Mouse (Mus musculus): ENCODE measurements around the gene Mcrip2. TPM values are rescaled to one million over a fixed set of nuclear protein-coding genes. Genes with fewer than 3 reads are reported as not detected.

Mcrip2 gene
- polyA plus RNA-seq, 1 experiment = 52.1 TPM

GRCm38 (mm10) chr17:25837533-25837932 lies 31.0 kb downstream of the Mcrip2 start:
- 81% methylated on average over 3 of the region's 3 CpGs for WGBS
- TF ChIP-seq CTCF (IDR thresholded peaks at IDR 0.05; ENCODE audit: borderline replicate concordance, control insufficient read depth, extremely low read depth, insufficient read depth, low read length, poor library complexity) (no peak), POLR2A (IDR thresholded peaks at IDR 0.05; ENCODE audit: control insufficient read depth, extremely low read depth, insufficient read depth, low read length, poor library complexity) (no peak)
- DNase-seq = no peak
- Histone ChIP-seq H3K27me3 (ENCODE audit: control insufficient read depth, insufficient read depth, low read length) (no peaks in the 10 kb centered on the region), H3K4me1 (replicated peaks; ENCODE audit: control insufficient read depth, insufficient read depth, low read length) (peaks cover 31% of the 10 kb centered on the region), H3K27ac (ENCODE audit: control insufficient read depth, insufficient read depth, low read length) (no peak overlapping the region), H3K4me3 (ENCODE audit: control insufficient read depth, insufficient read depth, low read length) (no peak overlapping the region), H3K36me3 (ENCODE audit: control insufficient read depth, insufficient read depth, low read length) (peaks cover 36% of the 10 kb centered on the region)

GRCm38 (mm10) chr17:25837076-25837410 lies 31.5 kb downstream of the Mcrip2 start, which contains the start of gene Rhbdl1:
Gene Rhbdl1 (minus strand): TSS chr17:25837295.
- Histone ChIP-seq H3K27ac (ENCODE audit: control insufficient read depth, insufficient read depth, low read length) (no peak within 1 kb of the TSS), H3K4me3 (ENCODE audit: control insufficient read depth, insufficient read depth, low read length) (peak within 1 kb of the TSS; percentile 14), H3K27me3 (ENCODE audit: control insufficient read depth, insufficient read depth, low read length) (no peaks in the 10 kb centered on the region), H3K36me3 (ENCODE audit: control insufficient read depth, insufficient read depth, low read length) (peaks cover 36% of the 10 kb centered on the region), H3K4me1 (replicated peaks; ENCODE audit: control insufficient read depth, insufficient read depth, low read length) (peaks cover 34% of the 10 kb centered on the region)
- DNase-seq = no peak
- TF ChIP-seq POLR2A (IDR thresholded peaks at IDR 0.05; ENCODE audit: control insufficient read depth, extremely low read depth, insufficient read depth, low read length, poor library complexity) = no peak
- TF ChIP-seq CTCF (IDR thresholded peaks at IDR 0.05; ENCODE audit: borderline replicate concordance, control insufficient read depth, extremely low read depth, insufficient read depth, low read length, poor library complexity) = peak; percentile 18; the same call in 1 of the 2 replicates
- WGBS = 8% methylated on average over 29 of the region's 29 CpGs

DNA sequence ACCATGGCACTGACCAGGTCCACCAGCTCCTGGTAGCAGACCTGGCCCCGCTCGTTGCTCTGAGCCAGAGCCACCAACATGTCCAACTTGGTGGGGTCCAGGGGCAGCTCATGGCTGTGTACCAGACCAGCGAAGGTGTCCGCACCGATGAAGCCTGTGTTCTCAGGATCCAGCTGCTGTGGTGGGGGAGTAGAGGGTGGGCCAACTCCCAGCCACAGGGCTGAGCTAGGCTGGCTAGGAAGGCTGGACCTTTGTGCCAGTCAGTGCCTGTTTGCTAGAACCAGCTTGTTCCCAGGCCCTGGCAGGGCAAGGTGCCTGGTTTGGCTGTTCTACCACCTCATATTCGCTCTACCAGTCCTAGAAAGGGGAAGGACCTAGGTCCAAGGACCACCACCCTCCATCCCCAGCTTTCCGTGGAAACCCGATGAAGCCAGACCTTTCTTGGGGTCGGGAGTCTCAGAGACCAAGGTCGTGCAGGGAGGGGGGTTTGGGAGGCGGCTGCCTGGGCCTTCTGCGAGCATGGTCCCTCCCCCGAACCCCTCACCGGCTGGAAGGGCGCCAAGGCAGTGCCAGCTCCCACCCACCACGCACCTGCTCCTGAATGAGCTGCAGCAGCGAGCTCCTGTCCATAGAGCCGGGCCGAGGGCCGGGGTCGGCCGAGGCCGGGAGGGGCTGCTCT lies 32.0 kb downstream of the Mcrip2 start:
- DNase-seq = no peak
- no peaks in the 10 kb centered on the region for H3K27me3 ChIP-seq (ENCODE audit: control insufficient read depth, insufficient read depth, low read length)
- peaks cover 32% of the 10 kb centered on the region for H3K36me3 ChIP-seq (ENCODE audit: control insufficient read depth, insufficient read depth, low read length)
- no peak for TF ChIP-seq POLR2A (IDR thresholded peaks at IDR 0.05; ENCODE audit: control insufficient read depth, extremely low read depth, insufficient read depth, low read length, poor library complexity)
- no peak for TF ChIP-seq CTCF (IDR thresholded peaks at IDR 0.05; ENCODE audit: borderline replicate concordance, control insufficient read depth, extremely low read depth, insufficient read depth, low read length, poor library complexity)
- peaks cover 39% of the 10 kb centered on the region for H3K4me1 ChIP-seq (replicated peaks; ENCODE audit: control insufficient read depth, insufficient read depth, low read length)
- H3K4me3 ChIP-seq (ENCODE audit: control insufficient read depth, insufficient read depth, low read length) = peak overlapping the region; percentile 14
- WGBS = 30% methylated on average over 23 of the region's 23 CpGs
- H3K27ac ChIP-seq (ENCODE audit: control insufficient read depth, insufficient read depth, low read length) = no peak overlapping the region

GRCm38 (mm10) chr17:25835816-25836215 lies 32.7 kb downstream of the Mcrip2 start:
- no peak for DNase-seq
- H3K4me3 ChIP-seq (ENCODE audit: control insufficient read depth, insufficient read depth, low read length) = no peak overlapping the region
- peaks cover 43% of the 10 kb centered on the region for H3K4me1 ChIP-seq (replicated peaks; ENCODE audit: control insufficient read depth, insufficient read depth, low read length)

GRCm38 (mm10) chr17:25835301-25835700 lies 33.3 kb downstream of the Mcrip2 start:
- Histone ChIP-seq H3K36me3 (ENCODE audit: control insufficient read depth, insufficient read depth, low read length) (peaks cover 25% of the 10 kb centered on the region), H3K27ac (ENCODE audit: control insufficient read depth, insufficient read depth, low read length) (no peak overlapping the region), H3K4me3 (ENCODE audit: control insufficient read depth, insufficient read depth, low read length) (no peak overlapping the region), H3K4me1 (replicated peaks; ENCODE audit: control insufficient read depth, insufficient read depth, low read length) (peaks cover 43% of the 10 kb centered on the region), H3K27me3 (ENCODE audit: control insufficient read depth, insufficient read depth, low read length) (no peaks in the 10 kb centered on the region)
- no peak for TF ChIP-seq POLR2A (IDR thresholded peaks at IDR 0.05; ENCODE audit: control insufficient read depth, extremely low read depth, insufficient read depth, low read length, poor library complexity)
- no peak for TF ChIP-seq CTCF (IDR thresholded peaks at IDR 0.05; ENCODE audit: borderline replicate concordance, control insufficient read depth, extremely low read depth, insufficient read depth, low read length, poor library complexity)
- WGBS = 97% methylated on average over 7 of the region's 7 CpGs
- DNase-seq = no peak

More at GRCm38 (mm10) chr17:25835816-25836215, 32.7 kb downstream of the Mcrip2 start:
- TF ChIP-seq CTCF (IDR thresholded peaks at IDR 0.05; ENCODE audit: borderline replicate concordance, control insufficient read depth, extremely low read depth, insufficient read depth, low read length, poor library complexity) (no peak), POLR2A (IDR thresholded peaks at IDR 0.05; ENCODE audit: control insufficient read depth, extremely low read depth, insufficient read depth, low read length, poor library complexity) (no peak)
- Histone ChIP-seq H3K27ac (ENCODE audit: control insufficient read depth, insufficient read depth, low read length) (no peak overlapping the region), H3K27me3 (ENCODE audit: control insufficient read depth, insufficient read depth, low read length) (no peaks in the 10 kb centered on the region), H3K36me3 (ENCODE audit: control insufficient read depth, insufficient read depth, low read length) (peaks cover 26% of the 10 kb centered on the region)
- WGBS = 96% methylated on average over 16 of the region's 16 CpGs

- TF ChIP-seq CTCF (IDR thresholded peaks at IDR 0.05; ENCODE audit: borderline replicate concordance, control insufficient read depth, extremely low read depth, insufficient read depth, low read length, poor library complexity) = no peak
- no peak for TF ChIP-seq POLR2A (IDR thresholded peaks at IDR 0.05; ENCODE audit: control insufficient read depth, extremely low read depth, insufficient read depth, low read length, poor library complexity)
- Histone ChIP-seq H3K4me1 (replicated peaks; ENCODE audit: control insufficient read depth, insufficient read depth, low read length) (peaks cover 44% of the 10 kb centered on the region), H3K27ac (ENCODE audit: control insufficient read depth, insufficient read depth, low read length) (no peak overlapping the region), H3K27me3 (ENCODE audit: control insufficient read depth, insufficient read depth, low read length) (no peaks in the 10 kb centered on the region), H3K36me3 (ENCODE audit: control insufficient read depth, insufficient read depth, low read length) (peaks cover 19% of the 10 kb centered on the region), H3K4me3 (ENCODE audit: control insufficient read depth, insufficient read depth, low read length) (no peak overlapping the region)
- 95% methylated on average over 12 of the region's 12 CpGs for WGBS
- no peak for DNase-seq
Observed at GRCm38 (mm10) chr17:25834595-25835222, 33.9 kb downstream of the Mcrip2 start.
